Mouse (Mus musculus) kidney, postnatal 25 days (tissue): Measurements from ENCODE around the gene Slc4a7.
"Not testable (repeated sequence)": the region's sequence is repeated elsewhere in the genome, so short reads cannot be mapped to it uniquely, and the experiment has no call there.

Source experiments
- DNase-seq, 2 experiments: peaks; one replicate each; pipeline ENCODE4 v3.0.0; 2021; ENCODE audit warnings: mixed read lengths in 2 of 2

The Slc4a7 gene

GRCm38 (mm10) chr14:14800810-14801209, 98.7 kb downstream of the Slc4a7 start:
- DNase-seq, result no peak

- not testable (repeated sequence) for DNase-seq
Observed at GRCm38 (mm10) chr14:14803115-14803514, 101.0 kb downstream of the Slc4a7 start, which contains the start of gene Nek10. Gene Nek10 (plus strand): TSS chr14:14803415.

GRCm38 (mm10) chr14:14803921-14804517, 101.9 kb downstream of the Slc4a7 start:
- DNase-seq, result peak in 1 of 2 experiments; percentile 1

- no peak for DNase-seq
Observed at GRCm38 (mm10) chr14:14804518-14805212, 102.6 kb downstream of the Slc4a7 start.

GRCm38 (mm10) chr14:14832520-14833240, 130.6 kb downstream of the Slc4a7 start:
- peak; percentile 41 to 64 for DNase-seq

GRCm38 (mm10) chr14:14833498-14833897, 131.4 kb downstream of the Slc4a7 start:
- no peak for DNase-seq

- no peak for DNase-seq
Observed at GRCm38 (mm10) chr14:14834266-14834665, 132.2 kb downstream of the Slc4a7 start.

GRCm38 (mm10) chr14:14837627-14838026, 135.5 kb downstream of the Slc4a7 start:
- no peak for DNase-seq

GRCm38 (mm10) chr14:14838109-14838508, 136.0 kb downstream of the Slc4a7 start:
- DNase-seq, result no peak

- no peak for DNase-seq
Observed at GRCm38 (mm10) chr14:14842734-14843530, 140.9 kb downstream of the Slc4a7 start.
